Mouse (Mus musculus): Measurements from ENCODE around the gene Nudt2.
A peak's percentile ranks its signal among the peaks of the same experiment; 100 is the strongest.
"Not testable (repeated sequence)": the region's sequence is repeated elsewhere in the genome, so short reads cannot be mapped to it uniquely, and the experiment has no call there.

The Nudt2 gene

DNA sequence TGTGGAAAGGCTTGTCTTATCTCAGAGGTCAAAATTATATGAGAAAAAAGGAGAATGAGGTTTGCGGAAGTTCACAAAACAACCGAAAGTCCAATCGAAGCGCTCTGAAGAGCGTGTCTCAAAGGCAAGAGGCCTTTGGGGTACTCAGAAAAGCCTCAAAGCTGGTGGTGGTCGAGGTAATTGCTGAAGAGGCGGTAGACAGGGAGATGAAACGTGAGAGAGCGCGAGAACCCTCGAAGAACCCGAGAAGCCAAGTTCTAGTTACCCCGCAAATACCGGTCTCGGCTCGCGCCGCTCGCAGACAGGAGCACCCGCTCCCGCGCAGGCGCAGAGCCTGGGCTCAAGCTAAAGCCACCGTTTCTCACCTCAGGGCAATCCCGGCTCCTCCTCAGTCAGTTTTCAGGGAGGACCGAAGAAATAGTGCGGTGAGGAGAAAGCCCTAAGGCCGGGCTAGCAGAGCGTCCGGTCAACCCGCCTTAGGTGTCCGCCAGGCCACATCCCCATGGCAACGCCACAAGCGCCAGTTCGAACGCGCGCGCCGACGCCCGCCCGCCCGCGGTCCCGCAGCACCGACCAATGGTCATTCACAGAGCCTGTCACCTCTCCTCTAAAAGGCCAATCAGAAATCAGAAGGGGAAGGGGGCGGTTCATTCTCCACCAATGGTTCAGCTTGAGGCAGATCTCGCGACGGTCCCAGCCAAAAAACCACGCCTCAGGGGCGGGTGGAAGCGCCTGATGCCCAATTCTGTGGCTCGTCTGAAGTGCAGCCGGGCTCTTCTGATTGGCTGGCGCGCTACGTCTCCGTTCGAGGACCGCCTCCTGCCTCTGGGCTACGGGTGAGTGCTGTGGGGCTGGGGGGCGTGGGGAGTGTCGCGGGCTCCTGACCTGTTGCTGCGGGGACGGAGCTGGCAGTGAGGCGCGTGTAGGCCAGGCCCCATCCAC lies at the start of gene Nudt2, which contains the start of gene Kif24:
Gene Nudt2 (plus strand): TSS at position 807 of the 942 bp plus-strand sequence.
Gene Kif24 (minus strand): TSS at position 543 of the 942 bp plus-strand sequence.
- peak; percentile 96 for DNase-seq

GRCm38 (mm10) chr4:41416966-41417365 lies 48.0 kb upstream of the Nudt2 start:
- DNase-seq, result no peak

DNA sequence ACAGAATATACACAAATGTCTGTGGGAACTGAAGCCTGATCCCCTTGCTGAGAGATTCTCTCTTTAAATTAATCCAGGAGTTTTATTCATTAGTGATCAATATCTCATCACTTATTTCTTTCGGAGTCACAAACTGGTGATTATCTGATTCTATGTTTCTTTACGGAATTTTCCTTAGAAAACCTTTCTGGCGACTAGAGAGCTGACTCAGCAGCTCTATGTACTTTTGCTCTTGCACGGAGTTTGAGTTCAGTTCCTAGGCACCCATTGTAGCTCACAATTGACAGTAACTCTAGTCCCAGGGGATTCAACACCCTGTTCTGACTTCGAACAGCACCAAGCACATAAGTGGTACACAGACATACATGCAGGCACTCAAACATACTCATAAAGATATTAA lies 26.0 kb upstream of the Nudt2 start:
- no peak for DNase-seq

DNA sequence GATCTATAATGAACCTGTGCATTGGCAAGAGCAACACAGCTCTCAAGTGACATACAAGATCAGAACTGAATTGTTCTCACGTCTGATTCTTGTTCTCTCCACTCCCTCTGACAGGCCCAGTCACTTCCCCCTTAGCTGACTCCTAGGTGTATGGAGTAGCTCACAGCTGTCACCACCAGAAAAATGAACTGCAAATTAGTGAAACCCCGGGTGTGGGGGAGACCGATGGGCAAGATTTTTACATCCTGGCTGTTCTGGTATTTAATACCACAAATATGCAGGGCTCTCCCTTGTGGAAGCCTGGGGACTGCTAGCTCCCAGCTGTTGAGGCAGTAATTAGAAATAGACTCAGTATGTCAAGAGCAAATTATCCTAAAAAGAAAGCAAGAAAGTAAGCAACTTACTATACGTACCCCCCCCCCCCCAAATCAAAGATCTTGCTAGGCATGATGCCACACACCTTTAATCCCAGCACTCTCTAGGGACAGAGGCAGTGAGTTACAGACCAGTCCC lies 22.1 kb upstream of the Nudt2 start:
- no peak for DNase-seq

- no peak for DNase-seq
Observed at GRCm38 (mm10) chr4:41447595-41447994, 17.4 kb upstream of the Nudt2 start.

DNA sequence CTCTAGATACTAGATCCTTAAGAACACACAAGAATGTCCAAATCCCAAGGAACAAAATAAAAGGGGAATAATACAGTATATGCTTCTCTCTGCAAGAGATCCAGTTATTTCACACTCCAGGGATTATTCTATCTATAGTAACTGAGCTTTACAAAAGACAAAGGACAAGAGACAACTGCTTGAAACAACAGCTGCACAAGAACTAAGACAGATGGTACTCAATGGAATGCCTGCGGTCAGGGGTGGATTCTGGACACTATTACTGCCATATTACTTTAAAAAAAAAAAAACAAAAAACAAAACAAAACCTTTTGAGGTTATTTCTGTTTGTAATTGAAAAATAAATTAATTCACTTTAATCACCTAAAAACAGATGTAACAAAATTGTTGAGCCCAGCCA lies 4.3 kb upstream of the Nudt2 start:
- DNase-seq, result no peak

DNA sequence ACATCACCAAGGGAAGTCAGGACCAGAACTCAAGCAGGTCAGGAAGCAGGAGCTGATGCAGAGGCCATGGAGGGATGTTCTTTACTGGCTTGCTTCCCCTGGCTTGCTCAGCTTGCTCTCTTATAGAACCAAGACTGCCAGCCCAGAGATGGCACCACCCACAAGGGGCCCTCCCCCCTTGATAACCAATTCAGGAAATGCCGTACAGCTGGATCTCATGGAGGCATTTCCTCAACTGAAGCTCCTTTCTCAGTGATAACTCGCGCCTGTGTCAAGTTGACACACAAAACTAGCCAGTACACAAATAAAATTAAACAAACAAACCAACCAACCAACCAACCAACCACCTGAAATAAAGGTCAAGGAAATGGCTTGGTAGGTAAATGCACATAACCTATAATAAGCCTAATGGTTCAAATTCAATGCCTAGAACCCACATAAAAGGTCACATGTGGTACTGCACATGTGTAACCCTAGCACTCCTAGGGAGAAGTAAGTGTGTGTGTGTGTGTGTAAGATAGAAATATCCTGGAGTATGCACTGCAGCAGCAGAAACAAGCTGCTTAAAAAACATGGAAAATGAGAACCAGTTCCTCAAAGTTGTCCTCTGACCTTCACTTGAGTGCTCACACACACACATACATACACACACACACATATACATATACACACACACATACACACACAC lies 1.8 kb upstream of the Nudt2 start:
- not testable (repeated sequence) for DNase-seq

GRCm38 (mm10) chr4:41465287-41465665 lies 325 bp downstream of the Nudt2 start:
- DNase-seq, result no peak

DNA sequence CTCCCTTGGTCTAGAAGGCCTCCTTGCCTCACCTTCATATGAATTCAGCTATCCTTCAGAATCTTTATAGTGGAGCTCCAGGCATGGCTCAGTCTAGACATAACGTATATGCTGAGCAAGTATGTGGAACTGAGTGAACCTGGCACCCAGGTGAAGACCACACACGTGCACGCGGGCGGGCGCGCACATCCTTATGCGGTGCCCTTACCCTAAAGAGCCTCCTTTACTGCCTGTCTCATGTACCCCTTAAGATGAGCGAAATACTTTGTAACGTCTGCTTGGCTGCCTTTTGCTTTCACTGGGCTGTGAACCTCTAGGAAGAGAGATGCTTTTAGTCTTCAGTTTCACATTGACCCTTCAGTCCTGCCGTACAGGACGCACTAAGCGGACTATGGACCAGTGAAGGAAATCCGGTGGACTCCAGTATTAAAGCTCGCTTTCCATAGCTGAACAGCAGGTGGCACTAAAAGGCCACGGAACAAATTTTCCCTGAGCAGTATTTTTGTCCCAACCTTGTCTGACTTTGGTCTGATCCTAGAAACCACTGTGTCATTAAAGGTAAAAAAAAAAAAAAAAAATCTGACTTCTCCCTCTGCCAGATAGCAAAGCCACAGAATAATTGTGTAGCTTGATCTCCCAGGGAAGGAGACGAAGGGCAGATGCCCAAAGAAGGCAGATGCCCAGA lies 3.6 kb downstream of the Nudt2 start:
- peak; percentile 76 for DNase-seq

DNA sequence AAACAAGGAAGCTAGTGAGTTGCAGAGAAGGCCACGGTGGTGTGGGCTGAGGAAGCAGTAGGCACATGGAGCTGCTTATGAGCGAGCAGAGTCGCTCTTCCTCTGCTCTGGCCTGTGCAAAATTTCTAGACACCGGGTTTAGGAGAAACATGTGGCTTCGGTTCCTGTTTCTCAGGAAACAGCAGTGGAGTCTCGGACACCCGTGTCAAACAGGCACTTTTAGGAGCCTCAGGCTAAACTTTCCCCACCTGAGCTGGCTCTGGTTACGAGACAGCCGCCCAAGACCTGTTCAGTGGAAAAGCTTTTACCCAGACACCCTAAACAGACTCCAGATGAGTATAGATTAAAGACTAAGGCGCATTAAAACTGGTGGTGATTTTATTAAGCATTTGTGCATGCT lies 4.2 kb downstream of the Nudt2 start:
- peak; percentile 12 for DNase-seq

DNA sequence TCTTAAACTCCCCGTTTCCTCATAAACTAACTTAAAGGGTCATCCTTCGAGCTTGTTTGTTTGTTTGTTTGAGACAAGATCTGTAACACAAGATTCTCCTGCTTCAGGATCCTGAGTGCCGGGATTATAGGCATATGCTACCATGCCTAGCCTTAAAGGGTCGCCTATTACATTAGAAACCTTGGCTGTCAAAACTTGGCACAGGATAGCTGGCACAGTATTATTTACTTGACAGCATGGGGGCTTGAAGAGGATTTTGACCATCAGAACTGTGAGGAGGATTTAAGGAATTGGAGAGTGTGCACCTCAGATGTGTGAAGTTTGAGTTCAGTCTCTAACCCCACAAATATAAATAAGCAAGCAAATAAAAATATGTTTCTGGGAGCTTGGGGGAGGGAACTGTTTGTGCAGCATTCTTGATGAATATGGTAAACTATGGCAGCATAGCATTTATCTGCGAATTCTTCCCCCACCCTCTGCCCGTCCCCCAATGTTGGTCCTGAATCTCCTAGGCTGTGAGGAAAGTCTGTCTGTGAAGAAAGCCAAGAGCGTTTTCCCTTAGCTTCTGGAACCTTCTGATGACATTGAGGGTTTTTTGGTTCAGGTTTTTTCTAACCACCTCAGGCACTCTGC lies 5.2 kb downstream of the Nudt2 start:
- no peak for DNase-seq

DNA sequence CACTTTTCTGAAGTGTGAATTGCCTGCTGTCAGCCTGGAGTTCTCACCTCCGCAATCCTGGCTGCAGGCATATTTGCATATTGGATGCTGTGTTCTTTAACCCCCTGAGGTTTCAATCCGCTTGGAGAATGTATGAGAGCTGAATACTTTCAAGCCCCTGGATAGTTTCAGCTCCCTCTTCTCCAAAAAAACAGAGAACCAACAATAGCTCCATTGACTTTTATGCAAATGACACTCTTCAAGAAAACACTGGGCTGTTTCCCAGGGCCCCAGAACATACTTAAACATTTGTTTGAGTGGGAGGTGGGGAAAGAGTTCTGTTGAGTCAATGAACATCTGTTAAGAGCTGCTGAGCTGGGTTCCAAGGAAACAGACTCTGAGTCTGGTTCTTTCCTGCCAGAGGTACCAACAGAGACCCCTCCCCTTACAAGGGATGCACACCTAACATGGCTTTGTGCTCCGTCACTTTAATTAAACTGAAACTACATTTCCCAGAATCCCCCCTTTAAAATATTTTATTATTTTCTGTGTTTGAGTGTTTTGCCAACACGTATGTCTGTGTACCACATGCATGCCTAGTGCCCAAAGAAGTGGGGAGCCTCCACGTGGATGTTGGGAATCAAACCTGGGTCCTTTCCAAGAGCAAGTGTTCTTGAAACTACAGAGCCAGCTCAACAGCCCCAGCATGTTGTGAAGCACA lies 5.9 kb downstream of the Nudt2 start:
- no peak for DNase-seq

DNA sequence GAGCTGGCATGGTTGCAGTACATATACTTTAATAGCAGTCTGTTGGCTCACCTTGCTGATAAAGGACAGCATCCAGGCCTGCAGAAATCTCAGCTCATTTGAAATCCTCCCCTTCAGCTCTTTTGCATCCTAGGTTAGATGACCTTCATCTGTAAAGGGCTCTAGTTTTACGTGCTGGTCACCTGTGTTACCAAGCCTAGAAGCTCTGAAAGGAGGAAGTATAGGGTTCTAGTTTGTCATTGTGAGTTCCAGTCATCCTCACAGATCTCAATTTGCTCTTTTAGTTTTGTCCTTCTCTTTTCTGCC lies 6.4 kb downstream of the Nudt2 start:
- no peak for DNase-seq

DNA sequence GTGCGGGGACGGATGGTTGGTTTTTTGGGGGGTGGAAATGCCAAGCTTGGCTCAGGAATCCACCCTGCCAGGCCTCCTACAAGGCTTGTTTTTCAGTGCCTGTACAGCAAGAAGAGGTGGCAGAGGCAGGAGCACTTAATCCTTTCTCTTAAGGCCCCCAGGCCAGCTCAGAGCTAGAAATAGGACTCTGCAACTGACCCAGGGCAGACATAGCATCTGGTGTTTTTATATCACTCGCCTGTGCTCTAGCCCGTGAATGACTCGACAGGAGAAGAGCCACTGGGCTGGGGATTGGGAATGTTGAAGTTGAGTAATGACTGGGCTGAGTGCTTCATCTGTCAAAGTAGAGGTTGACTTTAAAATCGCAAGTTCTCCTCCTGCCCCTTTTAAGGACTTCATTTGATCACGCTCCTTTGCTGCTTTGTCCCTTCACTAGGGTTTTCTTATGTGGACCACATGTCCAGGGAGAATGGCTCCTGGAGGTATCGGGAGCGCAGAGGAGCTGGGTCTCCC lies 12.8 kb downstream of the Nudt2 start:
- no peak for DNase-seq

- no peak for DNase-seq
Observed at GRCm38 (mm10) chr4:41478751-41479455, 14.0 kb downstream of the Nudt2 start.

- no peak for DNase-seq
Observed at GRCm38 (mm10) chr4:41479456-41479804, 14.5 kb downstream of the Nudt2 start.

DNA sequence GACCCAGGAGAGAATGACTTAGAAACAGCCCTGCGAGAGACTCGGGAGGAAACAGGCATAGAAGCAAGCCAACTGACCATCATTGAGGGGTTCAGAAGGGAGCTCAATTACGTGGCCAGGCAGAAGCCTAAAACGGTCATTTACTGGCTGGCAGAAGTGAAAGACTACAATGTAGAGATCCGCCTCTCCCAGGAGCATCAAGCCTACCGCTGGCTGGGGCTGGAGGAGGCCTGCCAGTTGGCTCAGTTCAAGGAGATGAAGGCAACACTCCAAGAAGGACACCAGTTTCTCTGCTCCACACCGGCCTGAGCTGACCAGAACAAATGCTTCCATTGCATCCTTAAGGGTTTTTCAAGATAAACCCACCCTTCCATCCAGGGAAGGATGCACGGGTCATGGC lies 15.3 kb downstream of the Nudt2 start:
- no peak for DNase-seq

DNA sequence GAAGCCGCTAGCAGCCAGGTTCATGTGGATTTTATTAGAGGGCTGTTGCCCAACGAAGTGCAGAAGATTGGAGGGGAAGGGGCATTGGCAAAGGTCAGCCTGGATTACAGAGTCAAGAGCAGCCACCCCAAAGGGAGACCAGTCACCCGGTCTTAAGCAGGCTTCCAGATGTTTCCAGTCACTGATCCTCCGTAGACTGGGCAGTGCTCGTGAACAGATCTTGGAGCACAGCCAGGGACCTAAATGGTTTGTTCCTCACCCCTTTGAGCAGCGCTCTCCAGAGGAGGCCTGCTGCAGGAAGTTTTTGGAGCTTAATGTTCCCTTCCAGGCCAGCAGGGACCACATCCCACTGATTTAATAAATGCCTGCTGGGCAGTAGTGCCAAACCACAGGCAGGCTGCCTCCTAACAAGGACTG lies 16.7 kb downstream of the Nudt2 start:
- DNase-seq, result peak; percentile 67

- no peak for DNase-seq
Observed at GRCm38 (mm10) chr4:41492951-41493350, 28.0 kb downstream of the Nudt2 start.

GRCm38 (mm10) chr4:41493464-41494116 lies 28.6 kb downstream of the Nudt2 start:
- no peak for DNase-seq

DNA sequence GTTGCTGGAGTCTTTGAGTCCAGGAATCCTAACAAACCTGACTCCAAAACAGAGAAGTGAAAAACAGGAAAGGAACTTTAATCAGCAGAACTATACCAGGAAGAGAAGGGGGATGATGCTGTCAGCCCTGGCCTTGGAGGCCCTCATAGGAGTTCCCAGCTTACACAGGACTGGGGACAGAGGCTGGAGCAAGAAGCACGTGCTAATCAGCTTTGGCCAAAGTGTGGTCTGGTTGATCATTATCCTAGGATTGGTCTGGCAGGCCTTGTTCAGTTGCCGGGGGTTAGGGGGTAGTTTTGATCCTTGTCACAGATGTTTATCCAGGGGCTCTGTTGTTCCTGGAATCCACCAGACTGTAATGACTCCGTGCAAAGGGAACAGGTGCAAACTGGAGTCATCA lies 29.4 kb downstream of the Nudt2 start:
- DNase-seq, result no peak

All from kidney, adult 18-20 months (tissue).